Mouse (Mus musculus): ENCODE data around the gene Ush1g. TPM values are rescaled to one million over a fixed set of nuclear protein-coding genes. Genes with fewer than 3 reads are reported as not detected.
A peak's percentile ranks its signal among the peaks of the same experiment; 100 is the strongest.

Gene Ush1g
- polyA plus RNA-seq, 1 experiment = 0.01 TPM

DNA sequence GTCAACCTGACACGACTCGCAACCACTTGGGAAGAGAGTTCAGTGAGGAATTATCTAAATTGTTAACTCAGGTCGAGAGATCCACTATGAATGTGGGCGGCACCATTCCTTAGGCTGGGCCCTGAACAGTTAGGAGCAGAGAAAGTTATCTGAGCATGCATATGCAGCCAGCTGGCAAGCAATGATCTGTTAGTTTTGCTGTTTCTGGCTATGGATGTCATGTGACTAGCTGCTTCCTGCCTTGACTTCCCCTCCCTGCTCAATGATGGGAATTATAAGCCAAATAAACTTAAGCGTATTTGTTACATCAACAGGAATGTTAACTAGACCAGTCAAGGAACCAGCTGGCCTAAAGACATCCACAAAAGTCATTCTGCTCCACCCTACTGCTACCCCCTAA lies 31.5 kb upstream of the Ush1g start:
- peak; percentile 5 for TF ChIP-seq USF1 (IDR thresholded peaks at IDR 0.05; ENCODE audit: low read depth)
- no peak for TF ChIP-seq MYOG (IDR thresholded peaks at IDR 0.05; ENCODE audit: control insufficient read depth, extremely low read depth, insufficient read length)
- H3K36me3 ChIP-seq (ENCODE audit: control insufficient read depth, insufficient read depth) = no peaks in the 10 kb centered on the region
- no peaks in the 10 kb centered on the region for H3K27me3 ChIP-seq (ENCODE audit: control insufficient read depth, insufficient read depth, insufficient read length)
- no peak overlapping the region for H3ac ChIP-seq (ENCODE audit: control insufficient read depth, insufficient read length, low read depth)
- H3K79me3 ChIP-seq (ENCODE audit: low read depth) = no peaks in the 10 kb centered on the region
- H3K79me2 ChIP-seq (ENCODE audit: control insufficient read depth, insufficient read depth) = no peaks in the 10 kb centered on the region
- no peak overlapping the region for H3K4me3 ChIP-seq (ENCODE audit: insufficient read depth, poor library complexity, severe bottlenecking)

DNA sequence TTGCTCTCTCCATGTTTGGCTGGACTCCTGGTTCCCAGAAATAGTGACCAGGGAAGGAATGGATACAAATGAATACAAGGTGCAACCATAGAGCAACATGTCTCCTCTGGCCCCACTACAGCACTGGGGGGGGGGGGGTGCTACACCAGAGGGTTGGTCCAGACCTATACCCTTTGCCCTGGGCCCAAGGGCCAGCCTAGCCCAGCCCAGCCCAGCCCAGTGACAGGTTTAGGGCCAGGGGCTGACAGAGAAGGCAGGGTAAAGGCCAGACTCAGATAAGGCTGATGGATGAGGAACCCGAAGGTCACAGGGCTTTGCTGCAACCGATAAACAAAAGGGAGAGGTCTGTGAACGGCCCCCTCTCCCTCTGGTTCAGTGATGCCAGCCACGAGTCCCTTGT lies 28.1 kb upstream of the Ush1g start:
- TF ChIP-seq MAX (IDR thresholded peaks at IDR 0.05) = no peak
- TF ChIP-seq FOSL1 (IDR thresholded peaks at IDR 0.05; ENCODE audit: insufficient read depth, low read length, poor library complexity, severe bottlenecking) = no peak
- no peak for TF ChIP-seq USF1 (IDR thresholded peaks at IDR 0.05; ENCODE audit: low read depth)
- Histone ChIP-seq H3ac (ENCODE audit: control insufficient read depth, insufficient read length, low read depth) (no peak overlapping the region), H3K79me3 (ENCODE audit: low read depth) (no peaks in the 10 kb centered on the region), H3K27me3 (ENCODE audit: control insufficient read depth, insufficient read depth, insufficient read length) (no peaks in the 10 kb centered on the region), H3K79me2 (ENCODE audit: control insufficient read depth, insufficient read depth) (no peaks in the 10 kb centered on the region), H3K4me3 (ENCODE audit: insufficient read depth, poor library complexity, severe bottlenecking) (no peak overlapping the region), H3K36me3 (ENCODE audit: control insufficient read depth, insufficient read depth) (no peaks in the 10 kb centered on the region)

DNA sequence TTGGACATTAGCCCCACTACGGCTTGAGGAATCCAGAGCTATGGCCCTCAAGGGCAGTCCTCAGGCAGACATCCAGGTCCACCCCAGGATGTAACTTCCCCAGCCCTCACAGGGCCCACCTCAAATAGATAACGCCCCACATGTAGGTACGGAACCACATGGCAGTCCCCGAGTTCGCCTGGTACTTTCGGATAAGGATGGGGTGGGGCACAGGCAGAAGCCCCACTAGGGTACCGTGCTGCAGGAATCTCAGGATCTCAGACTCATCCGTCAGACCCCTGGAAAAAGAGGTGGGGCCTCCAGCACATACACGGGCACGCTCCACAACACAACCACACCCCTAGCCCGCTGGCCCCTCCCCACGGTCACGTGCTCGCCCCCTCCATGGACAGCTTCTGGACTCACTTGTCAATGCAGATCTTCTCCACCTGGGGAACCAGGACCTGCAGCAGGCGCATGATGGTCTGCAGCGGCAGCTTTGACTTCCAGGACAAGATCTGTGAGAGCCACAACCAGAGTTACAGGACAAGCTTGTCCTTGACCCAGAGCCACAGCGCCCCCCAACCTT lies 26.9 kb upstream of the Ush1g start:
- Histone ChIP-seq H3K79me2 (ENCODE audit: control insufficient read depth, insufficient read depth) (no peaks in the 10 kb centered on the region), H3K27me3 (ENCODE audit: control insufficient read depth, insufficient read depth, insufficient read length) (no peaks in the 10 kb centered on the region), H3K36me3 (ENCODE audit: control insufficient read depth, insufficient read depth) (no peaks in the 10 kb centered on the region), H3K4me3 (ENCODE audit: insufficient read depth, poor library complexity, severe bottlenecking) (no peak overlapping the region), H3K79me3 (ENCODE audit: low read depth) (no peaks in the 10 kb centered on the region), H3ac (ENCODE audit: control insufficient read depth, insufficient read length, low read depth) (no peak overlapping the region)
- TF ChIP-seq CTCF (IDR thresholded peaks at IDR 0.05; ENCODE audit: control insufficient read depth, insufficient read depth, insufficient read length) = no peak
- TF ChIP-seq MAX (IDR thresholded peaks at IDR 0.05) = no peak
- no peak for TF ChIP-seq USF1 (IDR thresholded peaks at IDR 0.05; ENCODE audit: low read depth)
- TF ChIP-seq MYOD1 (IDR thresholded peaks at IDR 0.05; ENCODE audit: control insufficient read depth, insufficient read length, low read depth) = no peak
- TF ChIP-seq FOSL1 (IDR thresholded peaks at IDR 0.05; ENCODE audit: insufficient read depth, low read length, poor library complexity, severe bottlenecking) = no peak
- no peak for TF ChIP-seq CEBPB (IDR thresholded peaks at IDR 0.05; ENCODE audit: low read depth)
- TF ChIP-seq MYOG (IDR thresholded peaks at IDR 0.05; ENCODE audit: control insufficient read depth, extremely low read depth, insufficient read length) = no peak

DNA sequence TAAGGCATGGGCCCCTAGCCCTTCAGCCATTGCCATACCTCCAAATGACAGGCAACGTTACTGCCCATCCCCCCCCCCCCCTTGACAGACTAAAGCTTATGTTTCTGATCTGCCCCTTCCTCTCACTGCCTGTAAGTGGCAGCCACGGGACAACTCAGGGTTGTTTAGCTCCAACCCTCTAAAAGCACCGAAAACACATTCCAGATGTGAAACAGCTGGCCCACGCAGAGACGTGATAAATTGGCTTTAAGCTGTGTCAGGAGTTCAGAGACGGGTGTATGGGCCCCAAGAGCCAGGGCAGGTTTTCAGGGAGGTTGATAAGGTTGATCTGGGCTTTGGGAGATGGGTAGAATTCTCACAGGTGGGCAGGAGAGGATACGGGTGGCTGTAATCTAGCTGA lies 23.7 kb upstream of the Ush1g start:
- Histone ChIP-seq H3K79me3 (ENCODE audit: low read depth) (no peaks in the 10 kb centered on the region), H3K79me2 (ENCODE audit: control insufficient read depth, insufficient read depth) (no peaks in the 10 kb centered on the region), H3ac (ENCODE audit: control insufficient read depth, insufficient read length, low read depth) (no peak overlapping the region), H3K4me3 (ENCODE audit: insufficient read depth, poor library complexity, severe bottlenecking) (no peak overlapping the region), H3K27me3 (ENCODE audit: control insufficient read depth, insufficient read depth, insufficient read length) (peaks cover 16% of the 10 kb centered on the region), H3K36me3 (ENCODE audit: control insufficient read depth, insufficient read depth) (no peaks in the 10 kb centered on the region)
- no peak for TF ChIP-seq CEBPB (IDR thresholded peaks at IDR 0.05; ENCODE audit: low read depth)
- no peak for TF ChIP-seq USF1 (IDR thresholded peaks at IDR 0.05; ENCODE audit: low read depth)
- no peak for TF ChIP-seq MYOG (IDR thresholded peaks at IDR 0.05; ENCODE audit: control insufficient read depth, extremely low read depth, insufficient read length)
- no peak for TF ChIP-seq MAX (IDR thresholded peaks at IDR 0.05)
- no peak for TF ChIP-seq CTCF (IDR thresholded peaks at IDR 0.05; ENCODE audit: control insufficient read depth, insufficient read depth, insufficient read length)
- no peak for TF ChIP-seq MYOD1 (IDR thresholded peaks at IDR 0.05; ENCODE audit: control insufficient read depth, insufficient read length, low read depth)
- TF ChIP-seq FOSL1 (IDR thresholded peaks at IDR 0.05; ENCODE audit: insufficient read depth, low read length, poor library complexity, severe bottlenecking) = no peak

DNA sequence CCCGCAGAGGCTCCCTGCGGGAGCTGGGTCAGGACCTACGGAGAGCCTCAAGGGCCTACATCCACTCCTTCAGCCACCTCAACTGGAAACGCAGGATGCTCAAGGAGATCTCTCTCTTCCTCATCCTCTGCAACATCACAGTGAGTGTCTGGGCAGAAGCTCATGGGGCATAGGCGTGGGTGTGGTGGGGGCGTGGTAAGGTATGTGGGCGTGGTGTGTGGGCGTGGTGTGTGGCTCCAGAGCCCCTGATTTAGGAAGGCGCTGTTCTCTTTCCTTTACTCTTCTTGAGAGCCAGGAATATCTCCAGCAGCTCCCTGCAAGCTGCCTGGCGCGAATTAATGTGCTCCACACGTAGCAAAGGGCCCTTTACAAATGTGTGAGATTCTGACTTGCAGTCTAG lies 23.1 kb upstream of the Ush1g start:
- H3K79me2 ChIP-seq (ENCODE audit: control insufficient read depth, insufficient read depth) = no peaks in the 10 kb centered on the region
- H3K79me3 ChIP-seq (ENCODE audit: low read depth) = no peaks in the 10 kb centered on the region
- TF ChIP-seq FOSL1 (IDR thresholded peaks at IDR 0.05; ENCODE audit: insufficient read depth, low read length, poor library complexity, severe bottlenecking) (no peak), CTCF (IDR thresholded peaks at IDR 0.05; ENCODE audit: control insufficient read depth, insufficient read depth, insufficient read length) (no peak), MYOD1 (IDR thresholded peaks at IDR 0.05; ENCODE audit: control insufficient read depth, insufficient read length, low read depth) (no peak), MAX (IDR thresholded peaks at IDR 0.05) (no peak), CEBPB (IDR thresholded peaks at IDR 0.05; ENCODE audit: low read depth) (no peak), MYOG (IDR thresholded peaks at IDR 0.05; ENCODE audit: control insufficient read depth, extremely low read depth, insufficient read length) (no peak), USF1 (IDR thresholded peaks at IDR 0.05; ENCODE audit: low read depth) (no peak)
- H3K36me3 ChIP-seq (ENCODE audit: control insufficient read depth, insufficient read depth) = no peaks in the 10 kb centered on the region
- no peak overlapping the region for H3ac ChIP-seq (ENCODE audit: control insufficient read depth, insufficient read length, low read depth)
- H3K27me3 ChIP-seq (ENCODE audit: control insufficient read depth, insufficient read depth, insufficient read length) = peaks cover 21% of the 10 kb centered on the region
- no peak overlapping the region for H3K4me3 ChIP-seq (ENCODE audit: insufficient read depth, poor library complexity, severe bottlenecking)

DNA sequence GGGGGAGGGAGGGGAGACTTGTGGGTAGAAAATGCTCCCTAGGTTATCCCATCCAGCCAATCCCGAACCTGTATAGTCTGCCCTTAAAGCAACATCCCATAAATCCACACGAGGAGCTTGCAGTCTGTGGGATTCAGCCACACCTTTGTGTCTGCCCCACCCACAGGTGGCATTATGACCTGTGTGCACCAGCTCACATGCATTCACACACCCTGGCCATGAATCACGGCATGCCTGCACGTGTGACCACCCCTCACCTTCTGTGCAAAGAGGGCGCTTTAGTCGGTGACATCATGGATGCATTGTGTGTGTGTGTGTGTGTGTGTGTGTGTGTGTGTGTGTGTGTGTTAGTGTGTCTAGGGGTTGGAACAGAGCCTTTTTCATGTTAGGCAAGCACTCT lies 20.0 kb upstream of the Ush1g start:
- H3K79me2 ChIP-seq (ENCODE audit: control insufficient read depth, insufficient read depth) = no peaks in the 10 kb centered on the region
- H3K79me3 ChIP-seq (ENCODE audit: low read depth) = no peaks in the 10 kb centered on the region
- H3K27me3 ChIP-seq (ENCODE audit: control insufficient read depth, insufficient read depth, insufficient read length) = peaks cover 38% of the 10 kb centered on the region
- H3ac ChIP-seq (ENCODE audit: control insufficient read depth, insufficient read length, low read depth) = no peak overlapping the region
- no peak overlapping the region for H3K4me3 ChIP-seq (ENCODE audit: insufficient read depth, poor library complexity, severe bottlenecking)
- TF ChIP-seq MAX (IDR thresholded peaks at IDR 0.05) = no peak
- TF ChIP-seq USF1 (IDR thresholded peaks at IDR 0.05; ENCODE audit: low read depth) = no peak
- no peak for TF ChIP-seq CTCF (IDR thresholded peaks at IDR 0.05; ENCODE audit: control insufficient read depth, insufficient read depth, insufficient read length)
- H3K36me3 ChIP-seq (ENCODE audit: control insufficient read depth, insufficient read depth) = no peaks in the 10 kb centered on the region
